Mouse (Mus musculus) layer of hippocampus, postnatal 14 days (tissue): ENCODE results near the gene Cntnap4. TPM values are rescaled to one million over a fixed set of nuclear protein-coding genes. Genes with fewer than 3 reads are reported as not detected.

Experiments
- DNase-seq, 2 experiments: peaks; one replicate each; pipeline ENCODE4 v3.0.0; 2021 to 2022; ENCODE audit warnings: low spot score in 2 of 2, mixed read lengths in 1 of 2
- long read RNA-seq, 2 experiments: library from polyadenylated mRNA; stranded (forward); transcript quantifications; one replicate each; pipeline ENCODE4 v2.0.0; 2021
- total RNA-seq, 2 experiments: library from RNA; stranded (reverse); gene quantifications; 2 replicates each; pipeline ENCODE4 v1.2.3; 2021

Gene Cntnap4
- total RNA-seq: 10 to 100 TPM; 15.4 to 17.2 TPM
- long read RNA-seq, experiment 1, full-length matches to known transcripts: 5 of 9 reads
- long read RNA-seq, experiment 1, partial matches to known transcripts: 0 of 9 reads
- long read RNA-seq, experiment 1, other reads (novel, unspliced or antisense): 4 of 9 reads
- long read RNA-seq, experiment 2, full-length matches to known transcripts: 11 of 16 reads
- long read RNA-seq, experiment 2, partial matches to known transcripts: 1 of 16 reads
- long read RNA-seq, experiment 2, other reads (novel, unspliced or antisense): 4 of 16 reads

GRCm38 (mm10) chr8:112569471-112570141, at the start of gene Cntnap4:
Gene Cntnap4, plus strand, starts transcription at chr8:112570043.
- peak; percentile 26 to 31 for DNase-seq

DNA sequence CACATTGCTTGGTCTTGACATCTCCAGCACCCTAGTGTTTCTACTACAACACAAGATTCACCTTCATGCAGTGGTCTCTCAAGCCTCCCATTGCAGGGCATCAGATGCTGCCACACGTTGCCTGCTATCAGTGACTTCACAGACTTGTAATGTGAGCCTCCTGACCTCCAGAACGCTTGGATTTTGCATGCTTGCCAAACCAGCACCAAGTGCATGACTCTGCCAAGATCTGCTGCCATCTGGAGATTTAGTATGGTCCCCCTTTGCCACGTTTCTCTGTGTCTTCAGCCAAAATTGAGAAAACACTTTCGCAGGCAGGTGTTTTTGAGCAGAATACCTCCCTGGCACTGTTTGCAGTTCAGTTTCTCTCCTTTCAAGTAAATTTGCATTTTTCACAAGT, 12.5 kb upstream of the Cntnap4 start:
- no peak for DNase-seq

GRCm38 (mm10) chr8:112570541-112570940, 698 bp downstream of the Cntnap4 start:
- DNase-seq: no peak

- DNase-seq: peak; percentile 56 to 69
Observed at GRCm38 (mm10) chr8:112571337-112571904, 1.6 kb downstream of the Cntnap4 start.

DNA sequence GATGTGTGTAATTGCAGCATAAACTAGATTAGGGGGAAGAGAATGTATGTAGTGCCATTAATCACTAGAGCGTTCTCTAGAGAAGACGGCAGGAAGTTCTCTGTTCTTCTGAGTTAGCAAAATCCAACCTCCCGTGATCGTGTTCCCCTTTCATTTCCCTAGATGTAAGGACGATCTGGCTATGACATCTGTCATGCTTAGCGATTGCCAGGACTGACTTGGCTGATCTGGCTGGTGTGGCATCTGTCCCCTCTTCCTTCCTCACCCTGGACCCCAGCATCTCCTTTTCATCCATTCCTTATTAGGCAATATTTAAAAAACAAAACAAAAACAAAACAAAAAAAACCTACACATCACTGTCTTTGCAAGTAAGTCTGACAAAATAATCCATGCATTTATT, 11.6 kb downstream of the Cntnap4 start:
- peak in 1 of 2 experiments; percentile 24 for DNase-seq

DNA sequence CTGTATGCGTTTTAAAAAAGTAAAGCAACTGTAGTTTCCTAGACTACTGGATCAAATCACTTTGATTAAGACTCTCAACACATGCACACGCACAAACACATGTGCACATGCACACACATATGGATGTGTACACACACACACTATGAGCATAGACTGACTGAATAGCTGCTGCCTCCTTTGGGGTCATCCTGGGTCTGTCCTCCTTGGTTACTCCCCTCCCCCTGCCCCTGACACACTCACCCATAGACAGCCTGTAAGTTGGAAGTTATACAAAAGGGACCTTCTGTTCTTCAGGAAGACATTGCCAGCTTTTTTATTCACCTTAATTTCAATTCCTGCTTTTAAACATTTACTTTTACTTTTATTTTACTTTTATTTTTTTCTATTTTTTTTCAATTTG, 13.6 kb downstream of the Cntnap4 start:
- no peak for DNase-seq

GRCm38 (mm10) chr8:112588357-112589051, 18.7 kb downstream of the Cntnap4 start:
- DNase-seq: no peak

GRCm38 (mm10) chr8:112589052-112589389, 19.2 kb downstream of the Cntnap4 start:
- DNase-seq: no peak

- DNase-seq: no peak
Observed at GRCm38 (mm10) chr8:112596023-112596776, 26.4 kb downstream of the Cntnap4 start.

DNA sequence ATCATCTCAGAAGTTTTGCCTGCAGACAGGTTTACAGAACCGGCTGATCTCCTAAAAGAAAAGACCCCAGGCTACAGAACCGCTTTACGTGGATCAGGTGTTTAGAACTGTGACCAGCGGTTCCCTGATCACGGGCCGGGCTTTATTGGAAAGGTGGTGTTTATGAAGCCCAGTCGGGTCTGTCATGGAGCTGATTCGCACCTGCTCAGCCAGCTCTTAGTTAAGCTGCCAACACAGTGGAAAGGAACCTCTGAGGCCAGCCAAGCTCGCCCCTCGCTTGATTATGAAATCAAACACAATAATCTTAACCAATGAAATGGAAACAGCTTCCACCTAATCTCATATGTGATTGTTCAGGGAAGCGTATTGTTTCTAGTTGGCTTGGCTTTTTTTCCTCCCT, 30.1 kb downstream of the Cntnap4 start:
- no peak for DNase-seq

DNA sequence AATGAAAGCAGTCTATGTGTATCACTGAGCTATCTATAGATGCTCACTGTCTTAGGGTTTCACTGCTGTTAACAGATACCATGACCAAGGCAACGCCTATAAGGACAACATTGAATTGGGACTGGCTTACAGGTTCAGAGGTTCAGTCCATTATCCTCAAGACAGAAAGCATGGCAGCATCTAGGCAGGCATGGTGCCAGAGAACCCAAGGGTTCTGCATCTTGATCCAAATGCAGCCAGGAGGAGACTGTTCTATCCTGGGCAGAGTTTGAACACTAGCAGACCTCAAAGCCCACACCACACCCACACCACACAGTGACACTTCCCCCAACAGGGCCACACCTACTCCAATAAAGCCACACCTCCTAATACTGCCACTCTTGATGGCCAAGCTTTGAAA, 31.3 kb downstream of the Cntnap4 start:
- no peak for DNase-seq

DNA sequence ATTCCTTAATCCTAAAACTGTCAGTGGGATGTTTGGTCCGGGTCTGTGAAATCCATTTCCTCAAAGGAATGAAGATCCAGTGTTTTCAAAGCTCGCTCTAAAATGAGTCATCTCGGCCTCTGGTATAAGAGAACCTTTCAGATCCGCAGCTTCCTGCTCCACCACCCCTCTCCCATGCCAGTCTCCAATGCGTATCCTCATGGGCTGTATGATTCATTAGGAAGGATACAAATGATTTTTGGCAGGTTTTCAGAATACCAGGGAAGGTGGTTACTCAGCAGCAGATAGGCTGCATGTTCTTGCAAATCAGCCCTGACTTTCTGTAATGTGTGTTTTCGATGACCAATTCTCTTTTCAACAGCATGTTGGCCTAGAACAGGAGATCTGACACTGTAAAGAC, 40.3 kb downstream of the Cntnap4 start:
- no peak for DNase-seq

DNA sequence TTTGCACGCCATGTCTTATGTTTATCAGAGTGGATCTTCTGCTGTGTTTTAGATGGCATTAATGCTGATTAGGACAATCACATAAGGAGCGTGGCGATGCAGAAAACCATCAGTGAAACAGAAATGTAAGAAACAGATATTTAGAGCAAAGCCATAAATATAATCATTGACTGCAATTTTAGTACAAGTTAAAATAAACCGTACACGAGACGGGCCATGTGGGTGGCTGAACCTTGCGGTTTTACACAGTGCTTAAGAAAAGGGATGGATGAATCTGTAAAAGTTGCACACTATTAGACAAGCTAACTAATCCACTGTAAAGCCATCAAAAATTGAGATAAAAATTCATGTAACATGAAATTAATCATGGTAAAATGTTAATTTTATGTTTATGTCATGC, 58.9 kb downstream of the Cntnap4 start:
- DNase-seq: no peak

DNA sequence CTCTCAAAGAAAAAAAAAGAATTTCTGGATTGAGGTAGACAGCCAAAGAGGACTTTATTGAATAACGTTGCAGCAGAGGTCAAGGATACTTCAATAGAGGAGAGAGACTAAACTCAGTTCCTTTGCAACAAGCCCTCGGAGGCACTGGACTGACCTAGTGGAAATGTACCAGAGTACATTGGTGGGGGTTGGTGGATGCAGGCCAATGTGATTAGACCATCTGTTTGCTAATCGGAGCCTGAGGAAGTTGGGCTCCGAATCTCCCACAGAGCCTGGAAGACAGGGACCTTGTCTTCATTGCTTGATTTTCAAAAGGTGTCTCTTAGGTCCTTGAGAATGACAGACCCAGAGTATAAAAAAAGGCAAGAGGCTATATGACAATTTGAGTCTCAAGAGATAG, 82.8 kb downstream of the Cntnap4 start:
- no peak for DNase-seq

GRCm38 (mm10) chr8:112653276-112653675, 83.4 kb downstream of the Cntnap4 start:
- DNase-seq: peak in 1 of 2 experiments; percentile 26

DNA sequence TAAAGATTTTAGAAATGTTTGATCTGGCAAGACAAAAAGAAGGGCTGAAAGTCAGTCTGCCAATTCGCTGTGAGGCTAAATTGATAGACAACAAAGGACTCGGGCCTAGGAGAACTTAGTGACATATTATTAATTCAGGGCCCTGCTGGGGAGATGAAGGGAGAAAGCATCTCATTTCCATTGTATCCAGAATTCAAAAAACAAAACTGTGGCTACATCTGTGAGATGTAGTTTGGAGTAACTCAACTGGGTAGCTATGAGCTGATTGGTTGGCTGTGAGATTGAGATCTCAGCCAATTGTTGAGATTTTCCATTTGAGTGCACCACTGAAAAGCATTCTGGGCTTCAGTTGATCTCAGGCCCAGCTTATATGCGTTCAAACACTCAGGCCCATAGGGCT, 84.2 kb downstream of the Cntnap4 start:
- DNase-seq: no peak

- peak in 1 of 2 experiments; percentile 22 for DNase-seq
Observed at GRCm38 (mm10) chr8:112664067-112664466, 94.2 kb downstream of the Cntnap4 start.

GRCm38 (mm10) chr8:112674671-112675070, 104.8 kb downstream of the Cntnap4 start:
- no peak for DNase-seq

DNA sequence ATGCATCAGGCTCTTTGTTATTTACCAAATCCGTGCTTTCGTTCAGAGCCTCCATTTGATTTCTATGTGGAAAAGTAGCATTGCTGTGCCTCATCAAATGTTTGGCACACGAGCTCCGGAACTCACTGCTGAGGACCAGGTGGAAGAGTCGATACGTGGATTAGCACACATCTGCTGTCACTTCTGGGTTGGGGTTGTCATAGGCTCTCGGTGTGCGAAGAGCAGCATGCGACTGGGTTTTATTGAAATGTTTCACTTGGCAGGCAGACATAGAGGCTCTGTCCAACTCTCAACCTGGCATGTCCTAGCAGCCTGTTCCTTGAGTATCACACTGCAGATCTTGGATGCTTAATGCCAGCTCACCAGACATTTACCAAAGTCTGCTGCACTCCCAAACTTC, 111.9 kb downstream of the Cntnap4 start:
- peak in 1 of 2 experiments; percentile 5 for DNase-seq

DNA sequence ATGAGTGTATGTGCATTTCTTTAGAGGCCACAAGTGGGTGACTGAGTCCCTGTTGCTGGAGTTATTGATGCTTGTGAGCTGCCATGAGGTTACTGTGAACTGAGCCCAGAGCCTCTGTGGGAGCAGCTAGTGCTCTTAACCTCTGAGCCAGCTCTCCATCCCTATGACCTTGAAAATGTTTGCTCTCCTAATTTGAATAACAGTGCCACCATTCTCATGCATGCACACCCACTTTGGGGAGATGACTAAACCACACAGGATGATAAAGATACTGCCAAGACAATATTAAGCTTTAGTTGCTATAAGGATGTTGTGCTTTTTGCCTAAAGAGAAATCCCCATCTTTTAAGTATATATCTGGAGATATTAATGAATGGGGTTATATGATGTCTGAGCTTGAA, 125.9 kb downstream of the Cntnap4 start:
- DNase-seq: no peak

DNA sequence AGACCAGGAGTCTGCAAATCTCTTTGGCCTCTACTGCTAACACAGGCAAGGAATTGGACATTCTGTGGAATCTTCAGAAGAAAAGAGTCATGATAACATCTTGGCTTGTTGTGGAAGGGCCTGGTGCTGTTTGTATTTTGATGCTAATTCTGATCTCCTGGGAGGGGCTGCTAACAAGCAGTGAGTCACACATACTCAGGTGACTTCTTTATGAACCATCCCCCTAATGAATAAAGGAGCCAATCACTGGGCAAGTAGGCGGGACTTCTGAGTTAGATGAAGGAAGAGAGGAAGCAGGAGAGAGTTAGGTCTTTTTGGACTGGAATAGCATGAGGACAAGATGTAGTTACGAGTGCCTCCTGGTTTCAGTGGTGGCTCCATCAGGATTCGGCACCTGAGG, 128.3 kb downstream of the Cntnap4 start:
- no peak for DNase-seq
